Mouse (Mus musculus) midbrain, embryonic 15.5 days (tissue): ENCODE data around the gene Ino80b. TPM values are rescaled to one million over a fixed set of nuclear protein-coding genes. Genes with fewer than 3 reads are reported as not detected.

Source experiments
- ATAC-seq: fragments of 200-750 bp; cut with Nextera tagmentation; replicated peaks from 2 replicates; pipeline ENCODE4 v1.8.0; 2017; ENCODE audit warnings: moderate TSS enrichment
- H3K27ac ChIP-seq: fragments of 300-500 bp; sonication (generic); 2 replicates; pipeline ENCODE4 v1.5.1; 2015; ENCODE audit warnings: mild to moderate bottlenecking, inconsistent platforms
- H3K27me3 ChIP-seq: fragments of 300-500 bp; sonication (generic); replicated peaks from 2 replicates; pipeline ENCODE4 v1.6.1; 2015; ENCODE audit warnings: inconsistent platforms
- H3K36me3 ChIP-seq: fragments of 300-500 bp; sonication (generic); replicated peaks from 2 replicates; pipeline ENCODE4 v1.6.1; 2015; ENCODE audit warnings: inconsistent platforms
- H3K4me1 ChIP-seq: fragments of 300-500 bp; sonication (generic); 2 replicates; pipeline ENCODE4 v1.6.1; 2015; ENCODE audit warnings: inconsistent platforms
- H3K4me2 ChIP-seq: fragments of 300-500 bp; sonication (generic); 2 replicates; pipeline ENCODE4 v1.6.1; 2015; ENCODE audit warnings: inconsistent platforms, mild to moderate bottlenecking, moderate library complexity
- H3K4me3 ChIP-seq: fragments of 300-500 bp; sonication (generic); 2 replicates; pipeline ENCODE4 v1.5.1; 2015; ENCODE audit warnings: mild to moderate bottlenecking, inconsistent platforms
- H3K9ac ChIP-seq: fragments of 300-500 bp; sonication (generic); 2 replicates; pipeline ENCODE4 v1.6.1; 2015; ENCODE audit warnings: mild to moderate bottlenecking, inconsistent platforms
- H3K9me3 ChIP-seq: fragments of 300-500 bp; sonication (generic); 2 replicates; pipeline ENCODE4 v1.6.1; 2016; ENCODE audit warnings: inconsistent platforms
- WGBS: fragments of 180-500 bp; shearing (Covaris S2); methylation state at CpG from one replicate; pipeline ENCODE4 v1.1.7; 2015; ENCODE audit warnings: mixed read lengths; 5-methylcytosine and 5-hydroxymethylcytosine counted together
- polyA plus RNA-seq: library from polyadenylated mRNA; unstranded; fragments of >200 nt; fragmentation: Nextera tagmentation; extraction: Ambion mirVana; gene quantifications from 2 replicates; pipeline ENCODE4 v1.2.1, GENCODE M21; 2015

The Ino80b gene
- polyA plus RNA-seq, 1 experiment from 2014 or later = 15.1 TPM

DNA sequence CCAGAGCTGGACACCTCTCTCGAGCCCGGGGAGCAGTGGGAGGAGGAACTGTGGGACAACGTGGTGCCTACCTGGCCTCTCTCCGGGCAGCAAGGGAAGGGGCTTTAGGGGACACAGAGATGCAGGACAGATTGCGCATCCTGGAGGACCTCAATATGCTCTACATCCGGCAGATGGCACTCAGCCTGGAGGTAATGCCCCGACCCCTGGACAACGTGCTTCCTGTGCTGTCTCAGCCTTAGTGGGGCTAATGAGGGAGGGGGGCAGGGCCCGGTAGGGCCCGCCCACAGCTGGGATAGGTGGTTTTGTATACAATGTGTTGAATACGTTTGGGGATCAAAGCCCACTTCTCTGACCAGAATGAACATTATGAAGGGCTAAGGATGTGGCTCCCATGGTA is 12.8 kb upstream of the Ino80b start:
- no peak; the same call in 1 of the 2 replicates for ATAC-seq
- H3K4me3 ChIP-seq = peak overlapping the region; percentile 31
- peaks cover 38% of the 10 kb centered on the region for H3K4me1 ChIP-seq
- no peaks in the 10 kb centered on the region for H3K36me3 ChIP-seq
- no peak overlapping the region for H3K9ac ChIP-seq
- H3K9me3 ChIP-seq = no peaks in the 10 kb centered on the region
- H3K4me2 ChIP-seq = peak overlapping the region; percentile 49
- WGBS = 1% methylated on average over 11 of the region's 11 CpGs
- peaks cover 9% of the 10 kb centered on the region; the same call in 1 of the 2 replicates for H3K27me3 ChIP-seq
- peak overlapping the region; percentile 76 for H3K27ac ChIP-seq

DNA sequence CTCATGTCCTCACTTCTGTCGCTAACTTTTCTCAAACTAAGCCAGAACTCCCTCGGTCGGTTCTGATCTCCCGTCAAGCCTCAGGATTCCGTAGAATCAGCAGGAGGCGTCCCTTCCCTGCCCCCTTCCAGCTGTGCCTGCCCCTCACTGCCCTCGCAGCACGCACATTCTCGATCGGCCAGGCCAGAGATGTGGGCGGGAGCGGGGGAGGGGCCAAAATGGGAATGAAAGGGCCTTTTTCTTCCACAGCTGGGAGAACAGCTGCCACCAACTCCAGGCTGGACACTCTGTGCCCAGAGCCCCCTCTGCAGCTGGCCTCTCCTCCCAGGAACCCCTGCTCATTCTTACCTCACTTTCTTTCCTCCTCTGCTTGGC is 12.3 kb upstream of the Ino80b start:
- Histone ChIP-seq H3K27ac (peak overlapping the region; percentile 76), H3K4me2 (peak overlapping the region; percentile 49), H3K36me3 (no peaks in the 10 kb centered on the region), H3K27me3 (peaks cover 9% of the 10 kb centered on the region; the same call in 1 of the 2 replicates), H3K4me3 (peak overlapping the region; percentile 31), H3K9me3 (no peaks in the 10 kb centered on the region), H3K4me1 (peaks cover 38% of the 10 kb centered on the region), H3K9ac (peak overlapping the region; percentile 4; the same call in 1 of the 2 replicates)
- ATAC-seq = peak; percentile 24
- 2% methylated on average over 12 of the region's 12 CpGs for WGBS

DNA sequence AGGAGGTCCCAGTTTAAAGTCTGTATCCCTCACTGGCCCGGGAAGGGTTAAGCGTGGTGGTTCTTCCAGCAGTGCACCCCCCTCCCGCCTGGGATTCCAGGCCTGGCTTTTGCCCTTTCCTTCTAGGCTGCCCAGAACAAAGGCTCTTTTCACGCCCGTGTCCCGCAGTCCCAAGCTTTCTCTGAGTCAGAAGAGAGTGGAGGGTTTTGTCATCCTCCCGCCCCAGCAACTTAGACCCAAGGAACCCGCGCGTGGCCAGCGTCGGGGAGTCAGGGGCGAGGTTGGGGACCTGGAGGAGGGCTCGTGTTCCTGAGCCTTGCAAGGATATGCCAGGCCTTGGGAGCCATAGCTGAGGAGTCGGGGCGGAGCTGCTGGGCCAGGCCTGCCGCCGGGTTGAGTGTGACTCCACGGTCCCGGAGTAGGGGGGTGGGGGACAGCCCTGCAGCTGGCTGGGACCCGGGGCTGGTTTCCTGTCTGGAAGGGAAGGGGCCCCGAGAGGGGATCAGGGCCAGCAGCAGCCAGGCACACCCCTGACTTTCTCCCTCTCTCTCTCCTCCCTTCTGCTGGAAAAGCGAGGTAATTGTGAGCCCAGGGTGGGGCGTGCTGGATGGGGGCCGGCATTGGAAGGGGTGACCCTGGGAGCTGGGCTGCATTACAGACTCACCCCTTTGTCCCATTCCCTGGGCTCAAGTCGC is 11.8 kb upstream of the Ino80b start:
- Histone ChIP-seq H3K4me1 (peaks cover 32% of the 10 kb centered on the region), H3K9ac (peak overlapping the region; percentile 4), H3K27ac (peak overlapping the region; percentile 76), H3K36me3 (no peaks in the 10 kb centered on the region), H3K27me3 (peaks cover 9% of the 10 kb centered on the region; the same call in 1 of the 2 replicates), H3K4me3 (peak overlapping the region; percentile 31), H3K4me2 (peak overlapping the region; percentile 49), H3K9me3 (no peaks in the 10 kb centered on the region)
- under 1% methylated on average over 25 of the region's 26 CpGs for WGBS
- peak; percentile 68 for ATAC-seq

DNA sequence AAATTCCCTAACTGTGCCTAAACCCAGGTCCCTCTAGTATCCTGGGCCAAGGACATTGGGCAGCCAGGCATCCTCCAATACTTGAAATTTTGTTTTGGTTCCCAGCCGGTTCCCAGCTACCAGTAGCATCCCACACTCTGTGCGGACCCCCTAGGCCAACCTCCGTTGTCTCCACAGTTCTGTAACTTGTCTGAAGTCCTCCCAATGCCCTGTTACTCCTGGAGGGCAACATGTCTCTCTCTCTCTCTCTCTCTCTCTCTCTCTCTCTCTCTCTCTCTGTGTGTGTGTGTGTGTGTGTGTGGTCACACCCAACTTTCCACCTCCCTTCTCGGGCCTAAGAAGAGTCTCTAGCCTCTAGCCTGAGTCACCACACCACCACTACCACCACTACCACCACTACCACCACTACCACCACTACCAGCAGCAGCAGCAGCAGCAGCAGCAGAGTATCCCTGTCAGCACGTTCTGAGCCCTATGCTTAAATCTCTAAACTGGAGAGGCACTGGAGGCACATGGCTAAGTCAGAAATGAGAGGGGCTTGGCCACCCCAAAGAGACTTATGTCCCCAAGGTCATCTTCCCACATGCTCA is 11.2 kb upstream of the Ino80b start:
- no peaks in the 10 kb centered on the region for H3K36me3 ChIP-seq
- H3K27me3 ChIP-seq = peaks cover 9% of the 10 kb centered on the region; the same call in 1 of the 2 replicates
- 10% methylated on average over 5 of the region's 5 CpGs for WGBS
- peak overlapping the region; percentile 31 for H3K4me3 ChIP-seq
- H3K9ac ChIP-seq = 0 out of 2 replicates have a peak overlapping the region, but pooled peaks have one; percentile 4
- peak overlapping the region; percentile 49 for H3K4me2 ChIP-seq
- H3K27ac ChIP-seq = peak overlapping the region; percentile 76
- no peak for ATAC-seq
- H3K4me1 ChIP-seq = peaks cover 30% of the 10 kb centered on the region
- no peaks in the 10 kb centered on the region for H3K9me3 ChIP-seq

DNA sequence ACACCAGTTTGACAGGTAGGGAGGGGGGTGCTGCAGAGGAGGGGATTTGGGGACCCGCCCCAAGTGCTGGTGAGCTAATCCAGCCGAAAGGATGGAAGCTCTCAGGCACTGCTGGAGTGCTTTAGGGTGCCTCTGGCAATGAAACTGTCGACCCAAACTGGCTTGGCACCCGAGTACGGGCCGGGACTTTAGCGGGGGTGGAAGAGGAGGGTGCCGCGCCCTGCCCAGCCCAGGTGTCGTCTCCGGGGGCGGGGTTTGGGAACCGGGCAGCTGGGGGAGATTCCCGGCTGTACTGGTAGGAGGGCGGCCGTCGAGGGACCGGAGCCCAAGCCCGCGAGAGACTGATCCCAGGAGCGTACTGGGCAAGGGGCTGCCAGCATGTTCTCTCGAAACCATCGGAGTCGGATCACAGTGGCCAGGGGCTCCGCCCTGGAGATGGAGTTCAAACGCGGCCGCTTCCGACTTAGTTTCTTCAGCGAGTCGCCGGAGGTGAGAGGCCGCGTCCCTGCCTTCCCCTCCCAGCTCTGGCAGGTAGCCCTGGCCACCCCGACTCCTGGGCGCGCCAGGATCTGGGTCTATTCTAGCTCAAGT is 10.4 kb upstream of the Ino80b start:
- H3K27me3 ChIP-seq = peaks cover 9% of the 10 kb centered on the region; the same call in 1 of the 2 replicates
- 0 out of 2 replicates have a peak overlapping the region, but pooled peaks have one; percentile 3 for H3K4me3 ChIP-seq
- H3K9me3 ChIP-seq = no peaks in the 10 kb centered on the region
- no peak overlapping the region for H3K9ac ChIP-seq
- WGBS = 9% methylated on average over 37 of the region's 37 CpGs
- H3K27ac ChIP-seq = no peak overlapping the region
- H3K4me1 ChIP-seq = peaks cover 30% of the 10 kb centered on the region
- no peak for ATAC-seq
- no peaks in the 10 kb centered on the region for H3K36me3 ChIP-seq
- H3K4me2 ChIP-seq = peak overlapping the region; percentile 31

DNA sequence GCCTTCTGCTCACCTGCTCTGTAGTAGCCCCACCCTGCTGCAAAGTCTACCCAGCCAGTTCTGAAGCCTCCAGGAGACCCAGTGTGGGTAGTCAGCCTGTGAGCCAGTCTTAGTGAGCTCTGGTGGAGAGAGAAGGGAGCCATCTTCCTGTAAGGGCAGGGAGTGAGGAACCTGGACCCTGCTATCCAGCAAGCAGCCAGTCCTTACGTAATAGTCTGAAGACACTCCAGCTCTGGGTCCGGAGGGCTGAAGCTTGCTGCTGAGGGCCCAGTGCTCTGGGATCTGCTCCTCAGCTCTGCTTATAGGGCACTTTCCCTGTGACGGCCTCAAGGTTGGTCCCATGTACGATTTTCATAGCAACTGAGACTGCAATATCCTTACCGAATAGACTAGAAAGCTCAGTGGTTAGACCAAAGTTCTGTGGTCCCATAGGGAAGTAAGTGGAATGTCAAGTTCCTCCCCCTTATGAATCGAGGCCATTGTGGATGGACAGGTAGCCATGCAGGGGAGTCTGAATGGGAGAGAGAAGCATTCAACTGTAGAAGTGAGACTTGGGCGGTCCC is 9.8 kb upstream of the Ino80b start, which contains the start of gene Rtkn:
Rtkn (plus strand) TSS at position 513 of the 563 bp plus-strand sequence.
- H3K4me3 ChIP-seq = 0 out of 2 replicates have a peak within 1 kb of the TSS, but pooled peaks have one; percentile 3
- WGBS = 63% methylated on average over 7 of the region's 7 CpGs
- no peak within 1 kb of the TSS for H3K27ac ChIP-seq

DNA sequence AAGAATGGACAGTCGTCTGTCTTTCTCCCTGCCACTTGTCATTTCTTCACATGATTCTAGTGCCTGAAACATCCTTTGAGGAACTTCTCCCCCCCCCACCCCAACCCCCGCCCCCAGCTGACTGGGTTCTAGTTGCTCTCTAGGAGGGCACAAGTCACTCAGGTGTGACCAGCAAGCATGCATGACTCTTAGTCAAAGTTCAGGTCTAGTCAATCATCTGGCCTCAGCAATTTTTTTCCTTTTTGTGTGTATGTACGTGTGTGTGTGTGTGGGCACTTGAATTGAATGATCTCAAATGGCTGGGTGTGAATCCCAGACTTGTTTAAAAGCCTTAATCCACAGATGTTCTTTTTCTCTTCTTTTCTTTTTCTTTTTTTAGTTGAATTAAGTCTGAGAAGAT is 9.0 kb upstream of the Ino80b start:
- Histone ChIP-seq H3K27ac (no peak overlapping the region), H3K27me3 (peaks cover 9% of the 10 kb centered on the region; the same call in 1 of the 2 replicates), H3K9ac (no peak overlapping the region), H3K4me1 (peaks cover 30% of the 10 kb centered on the region), H3K36me3 (no peaks in the 10 kb centered on the region), H3K4me3 (no peak overlapping the region), H3K9me3 (no peaks in the 10 kb centered on the region), H3K4me2 (no peak overlapping the region)
- ATAC-seq = no peak
- 68% methylated on average over 3 of the region's 3 CpGs for WGBS

More for the DNA sequence above, 9.8 kb upstream of the Ino80b start, which contains the start of gene Rtkn:
- Histone ChIP-seq H3K9ac (no peak within 1 kb of the TSS), H3K4me1 (peaks cover 30% of the 10 kb centered on the region), H3K9me3 (no peaks in the 10 kb centered on the region), H3K27me3 (peaks cover 9% of the 10 kb centered on the region; the same call in 1 of the 2 replicates), H3K4me2 (peak within 1 kb of the TSS; percentile 31), H3K36me3 (no peaks in the 10 kb centered on the region)
- ATAC-seq = no peak

DNA sequence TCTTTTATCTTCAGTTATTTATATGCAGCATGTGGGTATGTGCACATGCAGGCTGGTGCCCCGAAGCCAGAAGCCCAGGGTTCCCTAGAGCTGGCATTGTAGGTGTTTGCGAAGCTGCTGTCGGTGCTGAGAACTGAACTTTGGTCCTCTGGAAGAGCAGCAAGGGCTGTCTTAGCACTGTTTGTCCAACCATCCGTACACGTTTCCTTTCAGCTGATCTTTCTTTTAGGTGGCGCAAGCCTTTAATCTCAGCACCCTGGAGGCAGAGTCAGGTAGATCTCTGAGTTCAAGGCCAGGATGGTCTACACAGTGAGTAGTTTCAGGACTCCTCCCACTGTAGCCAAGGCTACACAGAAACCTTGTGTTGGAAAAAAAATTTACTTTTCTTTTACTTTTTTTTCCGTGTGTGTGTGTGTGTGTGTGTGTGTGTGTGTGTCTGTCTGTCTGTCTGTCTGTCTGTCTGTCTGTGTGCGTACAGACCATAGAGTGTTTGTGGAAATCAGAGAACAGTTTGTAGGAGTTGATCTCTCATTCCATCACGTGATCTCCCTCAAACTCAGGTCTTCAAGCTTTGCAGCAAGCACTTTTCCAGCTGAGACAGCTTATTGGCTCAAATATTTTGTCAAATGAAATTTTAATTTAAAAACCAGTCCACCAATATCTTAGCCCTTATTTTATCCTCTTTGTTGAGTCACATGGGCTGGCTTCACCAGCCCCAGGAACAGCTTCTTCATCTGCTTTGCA is 7.1 kb upstream of the Ino80b start:
- H3K4me1 ChIP-seq = peaks cover 17% of the 10 kb centered on the region
- WGBS = 86% methylated on average over 9 of the region's 9 CpGs
- H3K27ac ChIP-seq = no peak overlapping the region
- H3K36me3 ChIP-seq = no peaks in the 10 kb centered on the region
- peaks cover 9% of the 10 kb centered on the region; the same call in 1 of the 2 replicates for H3K27me3 ChIP-seq
- no peak overlapping the region for H3K4me3 ChIP-seq
- H3K9ac ChIP-seq = no peak overlapping the region
- no peak for ATAC-seq
- no peak overlapping the region for H3K4me2 ChIP-seq
- no peaks in the 10 kb centered on the region for H3K9me3 ChIP-seq

DNA sequence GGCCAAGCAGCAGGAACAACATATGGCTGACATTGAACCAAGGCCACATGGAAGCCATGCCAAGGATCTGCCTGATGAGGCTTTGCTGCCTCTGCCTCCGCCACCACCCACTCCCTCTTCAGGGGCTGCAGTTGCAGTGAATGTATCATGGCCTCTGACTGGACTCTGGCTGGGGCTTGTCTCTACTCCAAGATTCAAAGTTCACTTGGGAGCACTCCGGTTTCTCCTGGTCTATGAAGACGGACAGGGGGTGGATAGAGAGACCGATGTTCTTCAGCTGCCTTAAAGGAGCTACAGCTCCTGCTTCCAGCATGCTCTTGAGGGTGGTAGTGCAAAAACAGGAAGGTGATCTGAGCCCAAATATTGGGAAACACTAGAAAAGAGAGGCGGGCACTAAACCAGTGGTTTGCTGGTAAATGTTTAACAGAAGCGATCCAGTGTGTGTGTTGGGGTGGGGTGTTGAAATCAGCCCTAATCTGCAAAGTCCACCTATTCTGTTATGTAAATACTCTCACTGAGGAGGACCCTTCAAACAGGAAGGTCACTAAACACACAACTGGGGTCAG is 6.3 kb upstream of the Ino80b start:
- 82% methylated on average over 6 of the region's 6 CpGs for WGBS
- no peak for ATAC-seq
- Histone ChIP-seq H3K9me3 (no peaks in the 10 kb centered on the region), H3K27me3 (peaks cover 6% of the 10 kb centered on the region; the same call in 1 of the 2 replicates), H3K4me3 (no peak overlapping the region), H3K9ac (no peak overlapping the region), H3K4me1 (peaks cover 9% of the 10 kb centered on the region), H3K36me3 (no peaks in the 10 kb centered on the region), H3K27ac (no peak overlapping the region), H3K4me2 (no peak overlapping the region)

DNA sequence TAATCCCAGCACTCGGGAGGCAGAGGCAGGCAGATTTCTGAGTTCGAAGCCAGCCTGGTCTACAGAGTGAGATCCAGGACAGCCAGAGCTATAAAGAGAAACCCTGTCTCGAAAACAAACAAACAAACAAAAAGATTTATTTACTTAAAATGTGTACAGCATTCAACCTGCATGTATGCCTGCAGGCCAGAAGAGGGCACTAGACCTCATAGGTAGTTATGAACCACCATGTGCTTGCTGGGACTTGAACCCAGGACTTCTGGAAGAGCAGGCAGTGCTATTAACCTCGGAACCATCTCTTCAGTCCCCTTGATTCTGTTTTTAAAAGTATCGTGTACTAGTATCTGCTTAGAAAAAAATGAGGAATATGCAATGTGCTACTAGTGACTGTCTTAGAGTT is 2.2 kb upstream of the Ino80b start:
- H3K9me3 ChIP-seq = no peaks in the 10 kb centered on the region
- H3K4me2 ChIP-seq = no peak overlapping the region
- H3K4me1 ChIP-seq = peaks cover 23% of the 10 kb centered on the region
- no peak overlapping the region for H3K4me3 ChIP-seq
- WGBS = 96% methylated on average over 5 of the region's 5 CpGs
- no peak for ATAC-seq
- no peaks in the 10 kb centered on the region for H3K36me3 ChIP-seq
- H3K27me3 ChIP-seq = no peaks in the 10 kb centered on the region
- H3K27ac ChIP-seq = no peak overlapping the region
- H3K9ac ChIP-seq = no peak overlapping the region

DNA sequence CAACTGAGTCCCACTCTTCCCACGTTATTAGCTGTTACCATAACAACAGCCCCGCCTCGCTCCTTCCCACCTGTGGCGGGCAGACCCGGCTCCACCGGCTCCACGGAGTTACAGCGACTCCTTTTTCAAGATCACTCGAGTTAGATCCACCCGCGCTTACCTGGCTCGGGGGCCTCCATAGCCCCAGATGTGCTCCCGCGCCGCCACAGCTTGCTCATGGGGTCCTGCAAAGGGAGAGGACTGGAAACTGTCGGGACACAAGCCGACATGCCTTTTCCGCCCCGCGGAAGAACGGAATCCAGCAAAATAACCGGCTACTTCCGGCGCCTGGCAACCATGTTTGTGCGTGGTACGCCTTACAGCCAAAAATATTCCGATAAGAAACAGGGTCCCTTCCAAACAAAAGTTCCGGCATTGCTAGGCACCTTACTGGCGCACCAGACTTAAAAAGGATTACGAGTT is 349 bp downstream of the Ino80b start:
- Histone ChIP-seq H3K4me3 (peak overlapping the region; percentile 89), H3K36me3 (no peaks in the 10 kb centered on the region), H3K4me2 (peak overlapping the region; percentile 73), H3K27me3 (no peaks in the 10 kb centered on the region), H3K27ac (peak overlapping the region; percentile 64), H3K9ac (peak overlapping the region; percentile 58), H3K9me3 (no peaks in the 10 kb centered on the region), H3K4me1 (peaks cover 39% of the 10 kb centered on the region)
- peak; percentile 7 for ATAC-seq
- under 1% methylated on average over 30 of the region's 30 CpGs for WGBS
